Mouse (Mus musculus): Measurements from ENCODE around the gene Twist2.

Twist2 gene

GRCm38 (mm10) chr1:91875042-91875720 is 73.9 kb downstream of the Twist2 start:
- no peak for DNase-seq (ENCODE audit: low read depth, low spot score)
- H3K27me3 ChIP-seq (ENCODE audit: control insufficient read depth, insufficient read depth, low read length, poor library complexity, severe bottlenecking) = no peaks in the 10 kb centered on the region
- no peaks in the 10 kb centered on the region for H3K36me3 ChIP-seq (ENCODE audit: control insufficient read depth, insufficient read depth, low read length, poor library complexity, severe bottlenecking)

- DNase-seq (ENCODE audit: low read depth, low spot score) = no peak
- Histone ChIP-seq H3K36me3 (ENCODE audit: control insufficient read depth, insufficient read depth, low read length, poor library complexity, severe bottlenecking) (no peaks in the 10 kb centered on the region), H3K27me3 (ENCODE audit: control insufficient read depth, insufficient read depth, low read length, poor library complexity, severe bottlenecking) (no peaks in the 10 kb centered on the region)
Measured at GRCm38 (mm10) chr1:91878696-91879095, 77.4 kb downstream of the Twist2 start.

GRCm38 (mm10) chr1:91880156-91880555 is 78.9 kb downstream of the Twist2 start:
- Histone ChIP-seq H3K27me3 (ENCODE audit: control insufficient read depth, insufficient read depth, low read length, poor library complexity, severe bottlenecking) (no peaks in the 10 kb centered on the region), H3K36me3 (ENCODE audit: control insufficient read depth, insufficient read depth, low read length, poor library complexity, severe bottlenecking) (no peaks in the 10 kb centered on the region)

GRCm38 (mm10) chr1:91880899-91881298 is 79.6 kb downstream of the Twist2 start:
- no peak for DNase-seq (ENCODE audit: low read depth, low spot score)
- Histone ChIP-seq H3K27me3 (ENCODE audit: control insufficient read depth, insufficient read depth, low read length, poor library complexity, severe bottlenecking) (no peaks in the 10 kb centered on the region), H3K36me3 (ENCODE audit: control insufficient read depth, insufficient read depth, low read length, poor library complexity, severe bottlenecking) (no peaks in the 10 kb centered on the region)

More at GRCm38 (mm10) chr1:91880156-91880555, 78.9 kb downstream of the Twist2 start:
- no peak for DNase-seq (ENCODE audit: low read depth, low spot score)

- H3K27me3 ChIP-seq (ENCODE audit: control insufficient read depth, insufficient read depth, low read length, poor library complexity, severe bottlenecking) = no peaks in the 10 kb centered on the region
- H3K36me3 ChIP-seq (ENCODE audit: control insufficient read depth, insufficient read depth, low read length, poor library complexity, severe bottlenecking) = no peaks in the 10 kb centered on the region
- no peak for DNase-seq (ENCODE audit: low read depth, low spot score)
Measured at GRCm38 (mm10) chr1:91883115-91883514, 81.9 kb downstream of the Twist2 start.

GRCm38 (mm10) chr1:91893598-91893997 is 92.3 kb downstream of the Twist2 start:
- H3K27me3 ChIP-seq (ENCODE audit: control insufficient read depth, insufficient read depth, low read length, poor library complexity, severe bottlenecking) = no peaks in the 10 kb centered on the region
- no peaks in the 10 kb centered on the region for H3K36me3 ChIP-seq (ENCODE audit: control insufficient read depth, insufficient read depth, low read length, poor library complexity, severe bottlenecking)
- no peak for DNase-seq (ENCODE audit: low read depth, low spot score)

GRCm38 (mm10) chr1:91894286-91894685 is 93.0 kb downstream of the Twist2 start:
- Histone ChIP-seq H3K36me3 (ENCODE audit: control insufficient read depth, insufficient read depth, low read length, poor library complexity, severe bottlenecking) (no peaks in the 10 kb centered on the region), H3K27me3 (ENCODE audit: control insufficient read depth, insufficient read depth, low read length, poor library complexity, severe bottlenecking) (no peaks in the 10 kb centered on the region)
- DNase-seq (ENCODE audit: low read depth, low spot score) = no peak

GRCm38 (mm10) chr1:91897078-91897477 is 95.8 kb downstream of the Twist2 start:
- no peak for DNase-seq (ENCODE audit: low read depth, low spot score)
- H3K27me3 ChIP-seq (ENCODE audit: control insufficient read depth, insufficient read depth, low read length, poor library complexity, severe bottlenecking) = no peaks in the 10 kb centered on the region
- H3K36me3 ChIP-seq (ENCODE audit: control insufficient read depth, insufficient read depth, low read length, poor library complexity, severe bottlenecking) = no peaks in the 10 kb centered on the region

All from splenic B cell, adult 2 months (primary cell).